7 mouse cellular contexts compared by ENCODE assay signal in genomic region chr17:28133193-28133592, GRCm38 (mm10). TPM values are rescaled to one million over a fixed set of nuclear protein-coding genes. Genes with fewer than 3 reads are reported as not detected.
DNase-seq lines count a peak whose midpoint lies in the region; TF ChIP-seq lines count a peak whose summit lies in the region.

No protein-coding gene starts in this region.

- no peaks in the 10 kb centered on the region for H3K36me3 ChIP-seq in embryonic facial prominence, embryonic 10.5 days (replicated peaks)

- peak; percentile 89 for TF ChIP-seq CTCF in left cerebral cortex, adult 2 months (IDR thresholded peaks at IDR 0.05)

- H3K9me3 ChIP-seq in embryonic facial prominence, embryonic 10.5 days, result no peaks in the 10 kb centered on the region

- peaks cover 31% of the 10 kb centered on the region for H3K4me1 ChIP-seq in embryonic facial prominence, embryonic 10.5 days

- peaks cover 20% of the 10 kb centered on the region; the same call in 1 of the 2 replicates for H3K27me3 ChIP-seq in embryonic facial prominence, embryonic 10.5 days (replicated peaks; ENCODE audit: low read depth, poor library complexity, severe bottlenecking)

- 0 out of 2 replicates have a peak overlapping the region, but pooled peaks have one; percentile 21 for H3K4me3 ChIP-seq in embryonic facial prominence, embryonic 10.5 days
- H3K4me3 ChIP-seq in left cerebral cortex, adult 2 months, result no peak overlapping the region

- WGBS in embryonic facial prominence, embryonic 10.5 days, result 8% methylated on average over 14 of the region's 14 CpGs

- intact Hi-C loops in heart, postnatal 36 days (cut with DNase I), result loop anchor here (1.0 to 2.0 kb wide), 2 partner anchors 28 to 48 kb away; no protein-coding TSS in a partner anchor
- intact Hi-C loops in left cerebral cortex, adult 2 months (cut with DNase I), result loop anchor here (1.0 kb wide), 1 partner anchor 48 kb away; no protein-coding TSS in a partner anchor

- peak overlapping the region; percentile 48; the same call in 1 of the 2 replicates for H3K27ac ChIP-seq in embryonic facial prominence, embryonic 10.5 days (replicated peaks)
- no peak overlapping the region for H3K27ac ChIP-seq in left cerebral cortex, adult 2 months

- DNase-seq in CD8-positive naive resting alpha-beta T cell, adult 2 months (ENCODE audit: low read depth in 2 of 2, low spot score in 2 of 2), result peak; percentile 18 to 43
- DNase-seq in Muller cell, postnatal 12 days (ENCODE audit: inconsistent ontology term), result peak; percentile 44
- DNase-seq in embryonic facial prominence, embryonic 10.5 days (ENCODE audit: low spot score), result peak; percentile 82
- peak; percentile 66 to 78 for DNase-seq in heart, postnatal 36 days
- peak; percentile 37 to 64 for DNase-seq in left cerebral cortex, adult 2 months (ENCODE audit: extremely low spot score in 1 of 2, low spot score in 2 of 2)
- DNase-seq in mesoderm, embryonic 11.5 days (ENCODE audit: low read depth, low spot score), result peak; percentile 76
- DNase-seq in spleen, postnatal 10 days (ENCODE audit: low spot score in 2 of 2), result peak; percentile 26 to 68

RNA-seq across cellular contexts. Expression of gene Scube3, which starts 8.7 kb away (rescaled TPM):
- polyA plus RNA-seq in embryonic facial prominence, embryonic 10.5 days (2016; fragmentation: Nextera tagmentation; extraction: Ambion mirVana), result 8.7 and 9.7 TPM in 2 replicates
- total RNA-seq in heart, postnatal 36 days (2021), result under 1 TPM; 0.53 to 0.70 TPM
- total RNA-seq in left cerebral cortex, adult 2 months (2021), result 1 to 10 TPM; 1.5 TPM

RNA-seq across cellular contexts. Expression of gene Zfp523, which starts 43.7 kb away (rescaled TPM):
- 32.8 and 35.9 TPM in 2 replicates for polyA plus RNA-seq in embryonic facial prominence, embryonic 10.5 days (2016; fragmentation: Nextera tagmentation; extraction: Ambion mirVana)
- total RNA-seq in heart, postnatal 36 days (2021), result 10 to 100 TPM; 14.3 to 16.0 TPM
- total RNA-seq in left cerebral cortex, adult 2 months (2021), result 100 to 1,000 TPM; 107 to 130 TPM

RNA-seq across cellular contexts. Expression of gene Tcp11, which starts 52.8 kb away (rescaled TPM):
- polyA plus RNA-seq in embryonic facial prominence, embryonic 10.5 days (2016; fragmentation: Nextera tagmentation; extraction: Ambion mirVana), result 0.54 and 0.83 TPM in 2 replicates
- total RNA-seq in heart, postnatal 36 days (2021), result not detected
- under 1 TPM; 0.61 to 0.88 TPM for total RNA-seq in left cerebral cortex, adult 2 months (2021)

Comparison
In these comparisons a context has a peak if more than half of its experiments do, and no peak if none do; other contexts are left out.
1. DNase-seq: peak in every context shown above with its lines; median percentile 82 in embryonic facial prominence, embryonic 10.5 days; 76 in mesoderm, embryonic 11.5 days; 72 in heart, postnatal 36 days; 50 in left cerebral cortex, adult 2 months; 47 in spleen, postnatal 10 days; 44 in Muller cell, postnatal 12 days; 30 in CD8-positive naive resting alpha-beta T cell, adult 2 months.
2. RNA of gene Zfp523, which starts 43.7 kb away (total RNA-seq): 107 to 130 TPM in left cerebral cortex, adult 2 months; 14.3 to 16.0 TPM in heart, postnatal 36 days; every median in the first group is over 4 times any median in the second.